Mouse (Mus musculus): Measurements from ENCODE around the gene Eif2a. TPM values are rescaled to one million over a fixed set of nuclear protein-coding genes. Genes with fewer than 3 reads are reported as not detected.

Eif2a gene
- polyA plus RNA-seq, 1 experiment = 196 TPM

GRCm38 (mm10) chr3:58517800-58518199 is 7.8 kb upstream of the Eif2a start:
- H3K27ac ChIP-seq (ENCODE audit: insufficient read depth, low read length) = no peak overlapping the region
- peaks cover 13% of the 10 kb centered on the region for H3K36me3 ChIP-seq (ENCODE audit: control insufficient read depth, insufficient read depth, low read length, poor library complexity, severe bottlenecking)
- no peaks in the 10 kb centered on the region for H3K27me3 ChIP-seq (ENCODE audit: control insufficient read depth, insufficient read depth, low read length, poor library complexity, severe bottlenecking)
- no peaks in the 10 kb centered on the region for H3K9me3 ChIP-seq (replicated peaks; ENCODE audit: control insufficient read depth, insufficient read depth, low read length, poor library complexity, severe bottlenecking)
- no peak for TF ChIP-seq EP300 (IDR thresholded peaks at IDR 0.05; ENCODE audit: insufficient read depth, low read depth, low read length)
- no peak for TF ChIP-seq CTCF (IDR thresholded peaks at IDR 0.05; ENCODE audit: low read depth, low read length)
- no peak for TF ChIP-seq POLR2A (IDR thresholded peaks at IDR 0.05; ENCODE audit: insufficient read depth, low read length)
- H3K9ac ChIP-seq (ENCODE audit: low read depth, poor library complexity, severe bottlenecking) = no peak overlapping the region
- H3K4me1 ChIP-seq (ENCODE audit: control insufficient read depth, insufficient read depth, low read length) = no peaks in the 10 kb centered on the region
- H3K4me3 ChIP-seq (ENCODE audit: low read depth, low read length) = no peak overlapping the region

GRCm38 (mm10) chr3:58518962-58519361 is 6.7 kb upstream of the Eif2a start:
- Histone ChIP-seq H3K9ac (ENCODE audit: low read depth, poor library complexity, severe bottlenecking) (no peak overlapping the region), H3K4me1 (ENCODE audit: control insufficient read depth, insufficient read depth, low read length) (no peaks in the 10 kb centered on the region), H3K9me3 (replicated peaks; ENCODE audit: control insufficient read depth, insufficient read depth, low read length, poor library complexity, severe bottlenecking) (no peaks in the 10 kb centered on the region), H3K36me3 (ENCODE audit: control insufficient read depth, insufficient read depth, low read length, poor library complexity, severe bottlenecking) (peaks cover 24% of the 10 kb centered on the region), H3K27me3 (ENCODE audit: control insufficient read depth, insufficient read depth, low read length, poor library complexity, severe bottlenecking) (no peaks in the 10 kb centered on the region), H3K27ac (ENCODE audit: insufficient read depth, low read length) (no peak overlapping the region), H3K4me3 (ENCODE audit: low read depth, low read length) (no peak overlapping the region)
- TF ChIP-seq CTCF (IDR thresholded peaks at IDR 0.05; ENCODE audit: low read depth, low read length) = no peak
- no peak for TF ChIP-seq POLR2A (IDR thresholded peaks at IDR 0.05; ENCODE audit: insufficient read depth, low read length)
- no peak for TF ChIP-seq EP300 (IDR thresholded peaks at IDR 0.05; ENCODE audit: insufficient read depth, low read depth, low read length)

GRCm38 (mm10) chr3:58519536-58519935 is 6.1 kb upstream of the Eif2a start:
- Histone ChIP-seq H3K9me3 (replicated peaks; ENCODE audit: control insufficient read depth, insufficient read depth, low read length, poor library complexity, severe bottlenecking) (no peaks in the 10 kb centered on the region), H3K36me3 (ENCODE audit: control insufficient read depth, insufficient read depth, low read length, poor library complexity, severe bottlenecking) (peaks cover 27% of the 10 kb centered on the region), H3K9ac (ENCODE audit: low read depth, poor library complexity, severe bottlenecking) (no peak overlapping the region), H3K27ac (ENCODE audit: insufficient read depth, low read length) (no peak overlapping the region), H3K4me1 (ENCODE audit: control insufficient read depth, insufficient read depth, low read length) (no peaks in the 10 kb centered on the region), H3K4me3 (ENCODE audit: low read depth, low read length) (no peak overlapping the region), H3K27me3 (ENCODE audit: control insufficient read depth, insufficient read depth, low read length, poor library complexity, severe bottlenecking) (no peaks in the 10 kb centered on the region)
- no peak for TF ChIP-seq CTCF (IDR thresholded peaks at IDR 0.05; ENCODE audit: low read depth, low read length)
- TF ChIP-seq POLR2A (IDR thresholded peaks at IDR 0.05; ENCODE audit: insufficient read depth, low read length) = no peak
- TF ChIP-seq EP300 (IDR thresholded peaks at IDR 0.05; ENCODE audit: insufficient read depth, low read depth, low read length) = no peak

GRCm38 (mm10) chr3:58520286-58520685 is 5.3 kb upstream of the Eif2a start:
- H3K9ac ChIP-seq (ENCODE audit: low read depth, poor library complexity, severe bottlenecking) = no peak overlapping the region
- H3K9me3 ChIP-seq (replicated peaks; ENCODE audit: control insufficient read depth, insufficient read depth, low read length, poor library complexity, severe bottlenecking) = no peaks in the 10 kb centered on the region
- TF ChIP-seq POLR2A (IDR thresholded peaks at IDR 0.05; ENCODE audit: insufficient read depth, low read length) = no peak
- TF ChIP-seq CTCF (IDR thresholded peaks at IDR 0.05; ENCODE audit: low read depth, low read length) = no peak
- no peak for TF ChIP-seq EP300 (IDR thresholded peaks at IDR 0.05; ENCODE audit: insufficient read depth, low read depth, low read length)
- H3K27me3 ChIP-seq (ENCODE audit: control insufficient read depth, insufficient read depth, low read length, poor library complexity, severe bottlenecking) = no peaks in the 10 kb centered on the region
- H3K4me3 ChIP-seq (ENCODE audit: low read depth, low read length) = no peak overlapping the region
- H3K27ac ChIP-seq (ENCODE audit: insufficient read depth, low read length) = no peak overlapping the region
- H3K4me1 ChIP-seq (ENCODE audit: control insufficient read depth, insufficient read depth, low read length) = no peaks in the 10 kb centered on the region
- peaks cover 27% of the 10 kb centered on the region for H3K36me3 ChIP-seq (ENCODE audit: control insufficient read depth, insufficient read depth, low read length, poor library complexity, severe bottlenecking)

- Histone ChIP-seq H3K9me3 (replicated peaks; ENCODE audit: control insufficient read depth, insufficient read depth, low read length, poor library complexity, severe bottlenecking) (no peaks in the 10 kb centered on the region), H3K27ac (ENCODE audit: insufficient read depth, low read length) (no peak overlapping the region), H3K4me1 (ENCODE audit: control insufficient read depth, insufficient read depth, low read length) (no peaks in the 10 kb centered on the region), H3K4me3 (ENCODE audit: low read depth, low read length) (no peak overlapping the region), H3K36me3 (ENCODE audit: control insufficient read depth, insufficient read depth, low read length, poor library complexity, severe bottlenecking) (peaks cover 27% of the 10 kb centered on the region), H3K27me3 (ENCODE audit: control insufficient read depth, insufficient read depth, low read length, poor library complexity, severe bottlenecking) (no peaks in the 10 kb centered on the region), H3K9ac (ENCODE audit: low read depth, poor library complexity, severe bottlenecking) (no peak overlapping the region)
- TF ChIP-seq CTCF (IDR thresholded peaks at IDR 0.05; ENCODE audit: low read depth, low read length) (no peak), EP300 (IDR thresholded peaks at IDR 0.05; ENCODE audit: insufficient read depth, low read depth, low read length) (no peak), POLR2A (IDR thresholded peaks at IDR 0.05; ENCODE audit: insufficient read depth, low read length) (no peak)
Measured at GRCm38 (mm10) chr3:58521361-58521760, 4.3 kb upstream of the Eif2a start.

- no peak overlapping the region for H3K4me3 ChIP-seq (ENCODE audit: low read depth, low read length)
- peaks cover 27% of the 10 kb centered on the region for H3K36me3 ChIP-seq (ENCODE audit: control insufficient read depth, insufficient read depth, low read length, poor library complexity, severe bottlenecking)
- TF ChIP-seq CTCF (IDR thresholded peaks at IDR 0.05; ENCODE audit: low read depth, low read length) (no peak), POLR2A (IDR thresholded peaks at IDR 0.05; ENCODE audit: insufficient read depth, low read length) (no peak), EP300 (IDR thresholded peaks at IDR 0.05; ENCODE audit: insufficient read depth, low read depth, low read length) (no peak)
- no peaks in the 10 kb centered on the region for H3K4me1 ChIP-seq (ENCODE audit: control insufficient read depth, insufficient read depth, low read length)
- H3K27ac ChIP-seq (ENCODE audit: insufficient read depth, low read length) = no peak overlapping the region
- no peaks in the 10 kb centered on the region for H3K27me3 ChIP-seq (ENCODE audit: control insufficient read depth, insufficient read depth, low read length, poor library complexity, severe bottlenecking)
- no peaks in the 10 kb centered on the region for H3K9me3 ChIP-seq (replicated peaks; ENCODE audit: control insufficient read depth, insufficient read depth, low read length, poor library complexity, severe bottlenecking)
- no peak overlapping the region for H3K9ac ChIP-seq (ENCODE audit: low read depth, poor library complexity, severe bottlenecking)
Measured at GRCm38 (mm10) chr3:58523386-58523785, 2.2 kb upstream of the Eif2a start.
